Mouse (Mus musculus) liver, postnatal 0 days (tissue): ENCODE measurements around the gene Pcnx3.

Experiments
- CTCF ChIP-seq: sonication (generic); IDR thresholded peaks from 2 replicates; pipeline ENCODE4 v1.5.1; 2016; ENCODE audit warnings: antibody characterized with exemption, low read depth
- EP300 ChIP-seq: IDR thresholded peaks from 2 replicates; pipeline ENCODE4 v1.6.1; 2016; ENCODE audit warnings: antibody characterized with exemption, low read depth, mild to moderate bottlenecking

DNA sequence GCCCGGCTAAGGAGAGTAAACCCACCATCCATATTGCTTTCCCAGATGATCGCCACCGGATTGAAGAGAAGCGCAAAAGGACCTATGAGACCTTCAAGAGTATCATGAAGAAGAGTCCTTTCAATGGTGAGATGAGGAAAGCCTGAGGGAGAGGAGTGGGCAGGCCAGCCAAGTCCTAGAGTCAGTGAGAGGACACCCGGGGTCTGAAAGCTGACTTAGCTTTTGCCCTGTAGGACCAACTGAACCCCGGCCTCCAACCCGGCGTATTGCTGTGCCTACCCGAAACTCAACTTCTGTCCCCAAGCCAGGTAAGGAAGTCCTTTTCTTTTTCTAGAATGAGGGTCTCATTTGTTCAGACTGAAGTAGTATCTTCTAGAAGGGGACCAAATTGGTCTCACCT, 43.4 kb downstream of the Pcnx3 start:
- TF ChIP-seq EP300: no peak
- no peak for TF ChIP-seq CTCF
